Mouse (Mus musculus): Measurements from ENCODE around the gene Hist1h1b. TPM values are rescaled to one million over a fixed set of nuclear protein-coding genes. Genes with fewer than 3 reads are reported as not detected.
"Not testable (repeated sequence)": the region's sequence is repeated elsewhere in the genome, so short reads cannot be mapped to it uniquely, and the experiment has no call there.

Gene Hist1h1b
- polyA plus RNA-seq (2016; fragmentation: Nextera tagmentation; extraction: Ambion mirVana) = 12.4 and 12.5 TPM in 2 replicates

- Histone ChIP-seq H3K9me3 (replicated peaks) (no peaks in the 10 kb centered on the region), H3K27me3 (replicated peaks) (no peaks in the 10 kb centered on the region), H3K4me2 (peak within 1 kb of the TSS; percentile 88), H3K27ac (ENCODE audit: poor library complexity, severe bottlenecking) (peak within 1 kb of the TSS; percentile 91), H3K4me3 (peak within 1 kb of the TSS; percentile 66), H3K4me1 (replicated peaks) (peaks cover 23% of the 10 kb centered on the region), H3K36me3 (no peaks in the 10 kb centered on the region), H3K9ac (peak within 1 kb of the TSS; percentile 93)
- under 1% methylated on average over 44 of the region's 44 CpGs for WGBS
- peak; percentile 69; the same call in 1 of the 2 replicates for ATAC-seq (ENCODE audit: insufficient number of reproducible peaks, low FRiP score)
Observed at GRCm38 (mm10) chr13:21779767-21780731, at the start of gene Hist1h1b. Gene Hist1h1b, minus strand, starts transcription at chr13:21780625.

- 79% methylated on average over 3 of the region's 3 CpGs for WGBS
- no peak overlapping the region for H3K9ac ChIP-seq
- H3K27me3 ChIP-seq (replicated peaks) = no peaks in the 10 kb centered on the region
- H3K27ac ChIP-seq (ENCODE audit: poor library complexity, severe bottlenecking) = no peak overlapping the region
- no peak overlapping the region for H3K4me2 ChIP-seq
- H3K4me3 ChIP-seq = no peak overlapping the region
- no peaks in the 10 kb centered on the region for H3K4me1 ChIP-seq (replicated peaks)
- H3K9me3 ChIP-seq (replicated peaks) = no peaks in the 10 kb centered on the region
- no peak for ATAC-seq (ENCODE audit: insufficient number of reproducible peaks, low FRiP score)
- H3K36me3 ChIP-seq = no peaks in the 10 kb centered on the region
Observed at GRCm38 (mm10) chr13:21828511-21828910, 48.1 kb upstream of the Hist1h1b start.

- H3K4me3 ChIP-seq; ATAC-seq (ENCODE audit: insufficient number of reproducible peaks, low FRiP score); H3K27ac ChIP-seq (ENCODE audit: poor library complexity, severe bottlenecking); H3K9me3 ChIP-seq (replicated peaks); H3K9ac ChIP-seq; H3K27me3 ChIP-seq (replicated peaks); H3K4me2 ChIP-seq; H3K36me3 ChIP-seq; H3K4me1 ChIP-seq (replicated peaks): not testable (repeated sequence)
- WGBS = 71% methylated on average over 7 of the region's 16 CpGs
Observed at GRCm38 (mm10) chr13:21820082-21820890, 39.9 kb upstream of the Hist1h1b start.

GRCm38 (mm10) chr13:21812092-21812491 lies 31.7 kb upstream of the Hist1h1b start:
- ATAC-seq (ENCODE audit: insufficient number of reproducible peaks, low FRiP score) = peak; percentile 37; the same call in 1 of the 2 replicates
- H3K27me3 ChIP-seq (replicated peaks); H3K4me1 ChIP-seq (replicated peaks); H3K36me3 ChIP-seq; H3K27ac ChIP-seq (ENCODE audit: poor library complexity, severe bottlenecking); H3K9me3 ChIP-seq (replicated peaks): not testable (repeated sequence)
- 0% methylated on average over 14 of the region's 14 CpGs for WGBS
- H3K9ac ChIP-seq = peak overlapping the region; percentile 45; the same call in 1 of the 2 replicates
- H3K4me2 ChIP-seq = peak overlapping the region; percentile 53
- peak overlapping the region; percentile 25; the same call in 1 of the 2 replicates for H3K4me3 ChIP-seq

GRCm38 (mm10) chr13:21811539-21811938 lies 31.1 kb upstream of the Hist1h1b start, which contains the start of gene Hist1h4m:
Gene Hist1h4m, plus strand, starts transcription at chr13:21811746.
- Histone ChIP-seq H3K4me2 (peak within 1 kb of the TSS; percentile 53), H3K4me3 (peak within 1 kb of the TSS; percentile 25; the same call in 1 of the 2 replicates), H3K9ac (peak within 1 kb of the TSS; percentile 45; the same call in 1 of the 2 replicates)
- H3K27ac ChIP-seq (ENCODE audit: poor library complexity, severe bottlenecking); H3K36me3 ChIP-seq; H3K4me1 ChIP-seq (replicated peaks); H3K9me3 ChIP-seq (replicated peaks); H3K27me3 ChIP-seq (replicated peaks): not testable (repeated sequence)
- no CpG with 5 or more reads among the region's 24 CpGs for WGBS
- ATAC-seq (ENCODE audit: insufficient number of reproducible peaks, low FRiP score) = peak; percentile 68

- H3K4me2 ChIP-seq; H3K9ac ChIP-seq; H3K4me3 ChIP-seq; H3K27me3 ChIP-seq (replicated peaks); H3K4me1 ChIP-seq (replicated peaks); H3K36me3 ChIP-seq; H3K9me3 ChIP-seq (replicated peaks); H3K27ac ChIP-seq (ENCODE audit: poor library complexity, severe bottlenecking): not testable (repeated sequence)
- peak; percentile 35; the same call in 1 of the 2 replicates for ATAC-seq (ENCODE audit: insufficient number of reproducible peaks, low FRiP score)
- WGBS = no CpG with 5 or more reads among the region's 8 CpGs
Observed at GRCm38 (mm10) chr13:21811074-21811473, 30.6 kb upstream of the Hist1h1b start.

- no CpG with 5 or more reads among the region's 23 CpGs for WGBS
- not testable (repeated sequence) for H3K4me1 ChIP-seq (replicated peaks); H3K27me3 ChIP-seq (replicated peaks); H3K4me2 ChIP-seq; H3K9ac ChIP-seq; H3K9me3 ChIP-seq (replicated peaks); H3K36me3 ChIP-seq; H3K27ac ChIP-seq (ENCODE audit: poor library complexity, severe bottlenecking); H3K4me3 ChIP-seq
- ATAC-seq (ENCODE audit: insufficient number of reproducible peaks, low FRiP score) = peak; percentile 96
Observed at GRCm38 (mm10) chr13:21810073-21810472, 29.6 kb upstream of the Hist1h1b start, which contains the start of the genes Hist1h2bq and Hist1h2ao. Gene Hist1h2bq, minus strand, starts transcription at chr13:21810197. Gene Hist1h2ao, plus strand, starts transcription at chr13:21810465.

- not testable (repeated sequence) for H3K4me2 ChIP-seq; H3K4me3 ChIP-seq; H3K27ac ChIP-seq (ENCODE audit: poor library complexity, severe bottlenecking); H3K27me3 ChIP-seq (replicated peaks); H3K9ac ChIP-seq; H3K36me3 ChIP-seq; H3K4me1 ChIP-seq (replicated peaks); H3K9me3 ChIP-seq (replicated peaks)
- WGBS = no CpG with 5 or more reads among the region's 4 CpGs
- ATAC-seq (ENCODE audit: insufficient number of reproducible peaks, low FRiP score) = peak; percentile 61
Observed at GRCm38 (mm10) chr13:21803058-21803457, 22.6 kb upstream of the Hist1h1b start.

- not testable (repeated sequence) for H3K36me3 ChIP-seq; H3K27ac ChIP-seq (ENCODE audit: poor library complexity, severe bottlenecking); H3K4me1 ChIP-seq (replicated peaks); H3K4me3 ChIP-seq; H3K4me2 ChIP-seq; H3K9ac ChIP-seq; H3K27me3 ChIP-seq (replicated peaks); H3K9me3 ChIP-seq (replicated peaks); ATAC-seq (ENCODE audit: insufficient number of reproducible peaks, low FRiP score)
Observed at GRCm38 (mm10) chr13:21797163-21797562, 16.7 kb upstream of the Hist1h1b start.

- 84% methylated on average over 7 of the region's 7 CpGs for WGBS
- Histone ChIP-seq H3K4me1 (replicated peaks) (peaks cover 4% of the 10 kb centered on the region), H3K9me3 (replicated peaks) (no peaks in the 10 kb centered on the region), H3K27ac (ENCODE audit: poor library complexity, severe bottlenecking) (no peak overlapping the region), H3K27me3 (replicated peaks) (no peaks in the 10 kb centered on the region), H3K4me2 (no peak overlapping the region), H3K36me3 (no peaks in the 10 kb centered on the region), H3K9ac (no peak overlapping the region), H3K4me3 (no peak overlapping the region)
- ATAC-seq (ENCODE audit: insufficient number of reproducible peaks, low FRiP score) = no peak
Observed at GRCm38 (mm10) chr13:21795584-21795983, 15.2 kb upstream of the Hist1h1b start.
